Mouse (Mus musculus): ENCODE measurements at regions not wholly inside any gene's neighbourhood (a gene's known extent, or its start where the extent isn't known, plus 50 kb on each side); places are given as distances from the start of the nearest gene placed in this dataset.

DNA sequence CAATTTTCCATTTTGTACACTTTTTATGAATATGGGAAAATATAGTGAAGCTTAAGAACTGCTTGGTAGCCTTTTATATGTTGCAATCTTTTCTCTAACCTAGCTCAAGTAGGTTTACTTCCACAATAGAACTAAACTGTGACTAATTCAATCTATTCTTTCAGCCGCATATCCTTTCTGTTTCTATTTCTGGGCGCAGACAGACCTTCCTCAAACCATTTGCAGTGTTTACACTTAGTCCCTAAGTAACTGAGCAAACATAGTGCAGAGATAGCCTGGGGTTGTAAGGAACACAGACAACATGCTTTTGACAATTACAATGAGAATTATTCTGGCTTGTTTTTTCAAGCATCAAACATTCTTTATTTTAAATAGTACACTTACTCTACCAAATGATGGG, 3435.1 kb upstream of the Gm7489 start:
- DNase-seq = no peak

GRCm38 (mm10) chr15:50472626-50473025, 3412.1 kb upstream of the Gm7489 start:
- no peak for DNase-seq

DNA sequence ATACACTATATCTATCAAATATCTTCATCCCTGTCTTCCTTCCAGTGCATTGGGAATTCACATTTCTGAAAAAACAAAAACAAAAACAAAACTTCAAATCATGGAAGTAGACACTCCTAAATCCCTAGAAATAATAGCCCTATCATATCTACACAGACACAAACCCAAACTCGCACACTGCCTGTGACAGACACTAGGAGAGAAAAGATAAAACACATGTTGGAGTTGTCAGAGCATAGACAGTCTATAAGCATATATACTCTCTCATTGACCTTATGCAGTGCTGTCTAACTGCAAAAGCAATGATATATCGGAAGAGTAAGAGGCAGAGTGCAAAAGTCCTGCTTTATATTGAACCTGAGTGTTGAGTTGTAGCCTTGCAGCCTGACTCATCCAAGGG, 3386.0 kb upstream of the Gm7489 start:
- DNase-seq = no peak

- no peak for DNase-seq
These were observed 3376.6 kb upstream of the Gm7489 start for GRCm38 (mm10) chr15:50507999-50508624.

DNA sequence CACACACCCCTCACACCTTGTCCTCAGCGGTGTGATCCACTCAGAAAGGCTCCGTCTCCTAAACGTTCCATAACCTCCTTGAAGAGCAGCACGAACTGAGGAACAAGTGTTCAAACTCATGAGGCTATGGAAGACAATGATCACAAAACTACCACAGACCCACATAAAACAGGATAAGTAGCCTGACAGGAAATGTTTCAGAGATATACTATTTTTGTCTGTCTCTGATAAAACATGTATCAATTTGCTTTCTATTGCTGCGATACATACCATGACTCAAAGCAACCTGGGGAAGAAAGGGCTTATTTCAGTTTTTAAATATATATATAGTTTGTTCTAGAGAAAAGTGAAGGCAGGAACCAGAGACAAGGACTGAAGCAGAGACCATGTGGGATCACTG, 3371.7 kb upstream of the Gm7489 start:
- DNase-seq = no peak

- no peak for DNase-seq
These were observed 3359.9 kb upstream of the Gm7489 start for GRCm38 (mm10) chr15:50524841-50525240.

- no peak for DNase-seq
These were observed 3350.2 kb upstream of the Gm7489 start for GRCm38 (mm10) chr15:50534490-50534889.

DNA sequence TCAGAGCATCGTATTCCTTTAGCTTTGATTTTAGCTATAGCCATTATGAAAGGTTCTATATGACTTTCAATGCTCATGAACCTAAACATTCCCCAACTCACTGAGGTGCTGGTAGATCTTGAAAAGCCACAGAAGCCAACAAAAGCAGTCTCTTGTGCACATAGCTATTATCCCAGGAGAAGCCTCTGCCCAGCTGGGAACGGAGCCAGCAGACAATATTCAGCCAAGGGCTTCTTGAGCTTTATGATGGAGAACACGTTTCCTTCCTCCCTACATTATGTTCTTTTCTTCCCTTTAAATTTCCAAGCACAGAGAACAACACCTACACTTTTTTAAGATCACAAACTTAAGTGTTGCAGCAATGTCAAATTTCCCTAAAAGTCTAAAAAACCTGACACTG, 3321.1 kb upstream of the Gm7489 start:
- no peak for DNase-seq

GRCm38 (mm10) chr15:50580811-50581210, 3303.9 kb upstream of the Gm7489 start:
- DNase-seq = no peak

DNA sequence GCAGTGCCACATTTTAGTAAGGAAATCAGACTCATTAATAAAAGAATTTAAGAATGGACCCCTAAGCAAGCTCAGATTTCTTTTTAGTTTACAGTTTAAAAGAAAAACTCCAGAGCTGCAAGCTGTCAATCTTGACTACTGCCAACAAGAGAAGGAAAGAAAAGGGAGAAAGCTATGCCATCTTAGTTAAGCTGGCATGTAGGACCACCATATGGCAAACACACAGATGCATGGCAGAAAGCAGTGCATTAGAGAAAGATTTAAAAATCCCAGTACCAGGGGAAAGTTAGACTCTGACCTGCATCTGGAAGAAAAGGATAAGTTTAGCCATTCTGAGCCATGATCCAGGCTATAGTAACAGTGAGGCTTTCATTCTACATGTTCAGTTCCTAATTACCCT, 3300.8 kb upstream of the Gm7489 start:
- DNase-seq = no peak

- no peak for DNase-seq
These were observed 3299.2 kb upstream of the Gm7489 start for GRCm38 (mm10) chr15:50585496-50585895.
